Mouse (Mus musculus) hindbrain, embryonic 16.5 days (tissue): ENCODE data around the gene Rgl1. TPM values are rescaled to one million over a fixed set of nuclear protein-coding genes. Genes with fewer than 3 reads are reported as not detected.

ENCODE experiments used
- ATAC-seq: fragments of 200-750 bp; cut with Nextera tagmentation; 2 replicates; pipeline ENCODE4 v1.8.0; 2017; ENCODE audit warnings: moderate TSS enrichment, moderate library complexity
- H3K27ac ChIP-seq: fragments of 300-500 bp; sonication (generic); 2 replicates; pipeline ENCODE4 v1.5.1; 2014; ENCODE audit warnings: low read depth, mild to moderate bottlenecking, control low read depth, low read length, moderate library complexity
- H3K27me3 ChIP-seq: fragments of 300-500 bp; sonication (generic); replicated peaks from 2 replicates; pipeline ENCODE4 v1.6.1; 2014; ENCODE audit warnings: low read length; ENCODE audit not compliant: control insufficient read depth, insufficient read depth
- H3K36me3 ChIP-seq: fragments of 300-500 bp; sonication (generic); 2 replicates; pipeline ENCODE4 v1.6.1; 2014; ENCODE audit warnings: mild to moderate bottlenecking, low read length, moderate library complexity, mixed read lengths; ENCODE audit not compliant: control insufficient read depth, insufficient read depth
- H3K4me1 ChIP-seq: fragments of 300-500 bp; sonication (generic); 2 replicates; pipeline ENCODE4 v1.6.1; 2014; ENCODE audit warnings: low read depth, low read length; ENCODE audit not compliant: control insufficient read depth, insufficient read depth
- H3K4me2 ChIP-seq: fragments of 300-500 bp; sonication (generic); 2 replicates; pipeline ENCODE4 v1.6.1; 2014; ENCODE audit warnings: mild to moderate bottlenecking, low read length, control low read depth, moderate library complexity
- H3K4me3 ChIP-seq: fragments of 300-500 bp; sonication (generic); 2 replicates; pipeline ENCODE4 v1.5.1; 2014; ENCODE audit warnings: mild to moderate bottlenecking, low read length, control low read depth, moderate library complexity
- H3K9ac ChIP-seq: fragments of 300-500 bp; sonication (generic); 2 replicates; pipeline ENCODE4 v1.6.1; 2014; ENCODE audit warnings: low read depth, mild to moderate bottlenecking, control low read depth, low read length, moderate library complexity
- H3K9me3 ChIP-seq: fragments of 300-500 bp; sonication (generic); 2 replicates; pipeline ENCODE4 v1.6.1; 2014; ENCODE audit warnings: mild to moderate bottlenecking, low read length, moderate library complexity; ENCODE audit not compliant: control insufficient read depth
- WGBS: fragments of 180-500 bp; shearing (Covaris S2); extraction: QIAGEN DNeasy Blood & Tissue Kit; methylation state at CpG from one replicate; pipeline ENCODE4 v1.1.7; 2014; 5-methylcytosine and 5-hydroxymethylcytosine counted together
- polyA plus RNA-seq: library from polyadenylated mRNA; unstranded; fragments of >200 nt; fragmentation: Nextera tagmentation; extraction: Ambion mirVana; gene quantifications from 2 replicates; pipeline ENCODE4 v1.2.1, GENCODE M21; 2015

Gene Rgl1
- polyA plus RNA-seq, 1 experiment from 2014 or later = 18.4 TPM

DNA sequence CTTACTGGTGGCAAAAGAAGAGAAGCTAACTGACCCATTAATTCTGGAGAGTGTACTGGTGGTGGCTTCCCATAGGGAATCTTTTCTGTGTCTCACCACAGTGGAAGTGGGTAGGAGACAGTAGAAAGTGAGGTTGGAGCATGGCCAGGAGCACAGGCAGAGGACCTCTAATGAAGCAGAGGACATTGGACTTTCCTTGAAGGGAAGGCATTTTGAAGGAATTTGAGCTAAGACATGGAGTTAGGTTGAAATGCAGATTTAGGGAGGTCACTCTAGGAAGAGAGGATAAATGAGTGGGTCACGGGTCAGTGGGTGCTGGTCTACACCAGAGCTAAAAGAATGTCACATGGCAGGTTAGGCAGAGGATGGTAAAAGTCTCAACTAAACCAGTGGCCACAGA lies 275.3 kb downstream of the Rgl1 start:
- H3K9ac ChIP-seq = no peak overlapping the region
- ATAC-seq = no peak
- no peaks in the 10 kb centered on the region for H3K36me3 ChIP-seq
- H3K27ac ChIP-seq = no peak overlapping the region
- no peak overlapping the region for H3K4me3 ChIP-seq
- H3K4me1 ChIP-seq = no peaks in the 10 kb centered on the region
- no peaks in the 10 kb centered on the region for H3K27me3 ChIP-seq
- no peaks in the 10 kb centered on the region for H3K9me3 ChIP-seq
- H3K4me2 ChIP-seq = no peak overlapping the region
- 95% methylated on average over 1 of the region's 1 CpGs for WGBS

DNA sequence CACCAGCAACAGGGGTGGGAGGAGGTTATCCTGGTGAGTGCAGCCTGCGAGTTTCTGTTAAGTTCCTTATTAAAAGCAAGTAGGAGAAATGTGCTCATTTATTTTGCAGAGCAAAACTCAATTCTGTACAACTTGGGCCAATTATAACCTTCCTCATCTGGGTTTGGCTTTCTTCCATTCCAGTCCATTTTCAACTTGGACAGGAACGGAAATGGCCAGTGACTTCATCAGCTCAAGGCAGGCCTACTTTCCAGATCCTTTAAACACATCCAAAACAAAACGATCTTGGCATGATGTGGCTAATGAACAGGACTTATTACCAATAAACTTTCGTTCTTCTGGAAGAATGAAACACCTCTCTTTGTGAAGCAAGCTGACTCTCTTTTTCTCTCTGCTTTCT lies 290.0 kb downstream of the Rgl1 start:
- Histone ChIP-seq H3K4me1 (no peaks in the 10 kb centered on the region), H3K9ac (no peak overlapping the region), H3K4me2 (no peak overlapping the region), H3K4me3 (no peak overlapping the region), H3K27me3 (no peaks in the 10 kb centered on the region), H3K27ac (no peak overlapping the region), H3K9me3 (no peaks in the 10 kb centered on the region), H3K36me3 (no peaks in the 10 kb centered on the region)
- WGBS = 84% methylated on average over 4 of the region's 4 CpGs
- no peak for ATAC-seq

DNA sequence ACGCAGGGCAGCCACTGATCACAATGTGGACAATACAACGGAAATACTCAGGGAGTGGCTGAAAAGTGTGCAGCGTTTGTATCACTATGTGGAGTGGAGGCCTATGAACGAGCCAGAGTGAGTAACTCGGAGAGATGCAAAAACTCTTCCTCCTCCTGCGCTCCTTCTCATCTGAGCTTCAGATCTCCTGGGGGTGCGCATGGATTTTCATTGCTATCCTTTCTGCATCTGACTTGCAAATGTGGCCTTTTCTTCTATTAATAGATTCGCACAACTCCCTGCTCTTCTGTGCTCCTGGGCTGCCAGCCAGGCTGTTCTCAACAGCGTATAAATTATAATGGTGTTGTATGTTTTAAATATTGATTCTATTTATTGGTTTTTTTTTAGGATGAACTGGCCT lies 297.7 kb downstream of the Rgl1 start:
- Histone ChIP-seq H3K27me3 (no peaks in the 10 kb centered on the region), H3K4me1 (no peaks in the 10 kb centered on the region), H3K36me3 (no peaks in the 10 kb centered on the region), H3K27ac (no peak overlapping the region), H3K9ac (no peak overlapping the region), H3K4me3 (no peak overlapping the region), H3K9me3 (no peaks in the 10 kb centered on the region), H3K4me2 (no peak overlapping the region)
- WGBS = 31% methylated on average over 9 of the region's 9 CpGs
- ATAC-seq = 0 out of 2 replicates have a peak, but pooled peaks have one; percentile 52

Other genes with a start within 250 kb of the Rgl1 start
- 0.13 TPM in 1 of 2 replicates, not detected in the other for gene Apobec4, start 15.8 kb downstream of the Rgl1 start, polyA plus RNA-seq
- 300 and 315 TPM in 2 replicates for gene Arpc5, start 191 bp upstream of the Rgl1 start, polyA plus RNA-seq
- 2.7 and 2.9 TPM in 2 replicates for gene Ncf2, start 33.8 kb upstream of the Rgl1 start, polyA plus RNA-seq
- gene Smg7, start 136.3 kb upstream of the Rgl1 start, polyA plus RNA-seq = 27.3 and 32.6 TPM in 2 replicates
- 75.4 and 83.4 TPM in 2 replicates for gene Nmnat2, start 188.6 kb upstream of the Rgl1 start, polyA plus RNA-seq